Mouse (Mus musculus) E14TG2a.4 (cell line): ENCODE data around the gene Acin1.

Experiments
- CTCF ChIP-seq: conservative IDR thresholded peaks from 2 replicates; pipeline ENCODE4 v1.5.1; 2014; ENCODE audit warnings: low read length
- NANOG ChIP-seq: IDR thresholded peaks from 2 replicates; pipeline ENCODE4 v1.6.1; 2014; ENCODE audit warnings: borderline replicate concordance, low read length, mixed read lengths

DNA sequence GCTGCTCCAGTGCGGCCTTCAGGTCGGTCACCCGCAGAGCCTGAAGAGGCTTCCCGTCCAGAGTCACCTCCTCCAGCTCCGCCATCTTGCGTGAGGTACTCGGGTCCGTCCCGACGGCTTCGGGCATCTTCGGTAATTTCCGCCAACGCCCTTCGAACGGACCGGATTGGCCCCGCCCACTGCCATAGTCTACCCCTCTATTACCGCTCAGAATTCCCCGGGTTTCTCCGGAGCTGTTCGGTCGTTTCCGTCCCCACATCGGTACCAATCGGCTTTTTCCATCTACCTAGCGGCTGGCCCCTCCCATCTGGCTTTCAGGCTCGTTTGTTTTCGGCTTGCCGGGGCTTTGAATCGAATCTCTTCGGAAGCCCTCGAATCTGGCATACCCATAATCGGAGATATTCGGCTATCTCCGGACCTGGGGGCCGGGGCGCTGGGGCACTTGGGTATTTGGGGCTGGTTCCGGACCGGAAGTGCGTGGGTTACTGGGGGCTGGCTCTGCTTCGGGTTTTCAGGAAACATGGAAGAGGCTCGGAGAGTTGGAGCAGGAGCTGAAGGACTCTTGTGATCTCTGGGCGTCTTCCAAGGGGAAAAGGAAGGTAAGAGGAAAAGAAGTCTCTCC lies at the start of gene Acin1:
- TF ChIP-seq CTCF (no peak), NANOG (no peak)
